Mouse (Mus musculus) cerebellum, adult 2 months (tissue): ENCODE measurements at regions not wholly inside any gene's neighbourhood (a gene's known extent, or its start where the extent isn't known, plus 50 kb on each side); places are given as distances from the start of the nearest gene placed in this dataset.

Source experiments
- CTCF ChIP-seq: fragments of 200-500 bp; IDR thresholded peaks from 2 replicates; pipeline ENCODE4 v1.5.1; 2011; ENCODE audit warnings: low read depth, mild to moderate bottlenecking, control low read depth, low read length, moderate library complexity, borderline replicate concordance; ENCODE audit not compliant: insufficient read depth
- POLR2A ChIP-seq: fragments of 200-500 bp; IDR thresholded peaks from 2 replicates; pipeline ENCODE4 v1.6.1; 2011; ENCODE audit warnings: low read length, control low read depth, borderline replicate concordance; ENCODE audit not compliant: insufficient read depth

DNA sequence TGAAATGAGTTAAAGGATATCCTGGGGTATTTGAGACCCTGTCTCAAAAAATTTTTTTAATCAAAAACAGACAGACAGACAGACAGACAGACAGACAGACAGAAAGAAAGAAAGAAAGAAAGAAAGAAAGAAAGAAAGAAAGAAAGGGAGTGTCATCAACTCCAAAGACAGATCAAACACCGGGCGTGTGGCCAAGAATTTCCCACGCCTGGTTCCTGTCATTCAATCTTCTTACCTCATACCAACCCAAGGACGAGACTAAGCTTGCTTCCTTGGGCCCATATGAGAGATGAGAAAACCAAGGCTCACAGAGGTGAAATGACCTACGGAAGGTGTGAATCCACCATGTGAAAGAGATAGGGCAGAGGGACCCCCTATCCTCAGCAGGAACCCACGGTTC is 530.7 kb upstream of the Tbx3 start:
- no peak for TF ChIP-seq CTCF
- no peak for TF ChIP-seq POLR2A
